Mouse (Mus musculus) cerebellum, adult 2 months (tissue): ENCODE measurements around the gene Ergic1. TPM values are rescaled to one million over a fixed set of nuclear protein-coding genes. Genes with fewer than 3 reads are reported as not detected.

Source experiments
- DNase-seq, 2 experiments: peaks; one replicate each; pipeline ENCODE4 v3.0.0; 2021
- H3K27ac ChIP-seq: fragments of 200-500 bp; 2 replicates; pipeline ENCODE4 v1.5.1; 2012; ENCODE audit warnings: low read length, control low read depth, inconsistent platforms; ENCODE audit not compliant: insufficient read depth
- H3K27me3 ChIP-seq: fragments of 200-500 bp; 2 replicates; pipeline ENCODE4 v1.6.1; 2012; ENCODE audit warnings: inconsistent platforms, mild to moderate bottlenecking, low read length, moderate library complexity; ENCODE audit not compliant: control insufficient read depth, insufficient read depth
- H3K4me1 ChIP-seq: fragments of 200-500 bp; 2 replicates; pipeline ENCODE4 v1.6.1; 2011; ENCODE audit warnings: low read length; ENCODE audit not compliant: control insufficient read depth, insufficient read depth
- H3K4me3 ChIP-seq: fragments of 200-500 bp; replicated peaks from 2 replicates; pipeline ENCODE3; 2011; ENCODE audit warnings: mild to moderate bottlenecking, low read depth, low read length, control low read depth; ENCODE audit not compliant: insufficient read depth
- CTCF ChIP-seq: fragments of 200-500 bp; IDR thresholded peaks from 2 replicates; pipeline ENCODE4 v1.5.1; 2011; ENCODE audit warnings: low read depth, mild to moderate bottlenecking, control low read depth, low read length, moderate library complexity, borderline replicate concordance; ENCODE audit not compliant: insufficient read depth
- POLR2A ChIP-seq: fragments of 200-500 bp; IDR thresholded peaks from 2 replicates; pipeline ENCODE4 v1.6.1; 2011; ENCODE audit warnings: low read length, control low read depth, borderline replicate concordance; ENCODE audit not compliant: insufficient read depth
- WGBS: fragments of 180-500 bp; shearing (Covaris S2); methylation state at CpG from one replicate; pipeline ENCODE4 v1.1.7; 2018; 5-methylcytosine and 5-hydroxymethylcytosine counted together
- polyA plus RNA-seq: library from polyadenylated mRNA; depleted of rRNA; stranded (reverse); fragments of >200 nt; gene quantifications from 2 replicates; pipeline ENCODE4 v1.2.3, GENCODE M21; 2012

Ergic1 gene
- polyA plus RNA-seq, 1 experiment: 137 TPM

- WGBS: 14% methylated on average over 14 of the region's 14 CpGs
- Histone ChIP-seq H3K4me1 (peaks cover 26% of the 10 kb centered on the region), H3K4me3 (no peak overlapping the region), H3K27me3 (no peaks in the 10 kb centered on the region), H3K27ac (peak overlapping the region; percentile 98)
- peak; percentile 41; the same call in 1 of the 2 replicates for TF ChIP-seq CTCF
- no peak for TF ChIP-seq POLR2A
- peak; percentile 78 to 90 for DNase-seq
These were observed 89.4 kb downstream of the Ergic1 start for GRCm38 (mm10) chr17:26650451-26651363.

GRCm38 (mm10) chr17:26658854-26659572, 97.7 kb downstream of the Ergic1 start:
- peak; percentile 29 to 41 for DNase-seq
- TF ChIP-seq CTCF (no peak), POLR2A (no peak)
- no peak overlapping the region for H3K4me3 ChIP-seq
- H3K4me1 ChIP-seq: peaks cover 13% of the 10 kb centered on the region
- WGBS: 18% methylated on average over 21 of the region's 21 CpGs
- no peaks in the 10 kb centered on the region for H3K27me3 ChIP-seq
- 0 out of 2 replicates have a peak overlapping the region, but pooled peaks have one; percentile 16 for H3K27ac ChIP-seq

GRCm38 (mm10) chr17:26659573-26659915, 98.3 kb downstream of the Ergic1 start:
- TF ChIP-seq CTCF: no peak
- no peak for TF ChIP-seq POLR2A
- Histone ChIP-seq H3K4me3 (no peak overlapping the region), H3K4me1 (peaks cover 13% of the 10 kb centered on the region), H3K27me3 (no peaks in the 10 kb centered on the region), H3K27ac (0 out of 2 replicates have a peak overlapping the region, but pooled peaks have one; percentile 16)
- peak in 1 of 2 experiments; percentile 22 for DNase-seq
- WGBS: 29% methylated on average over 3 of the region's 3 CpGs

- Histone ChIP-seq H3K27me3 (no peaks in the 10 kb centered on the region), H3K4me3 (no peak overlapping the region), H3K27ac (no peak overlapping the region), H3K4me1 (peaks cover 13% of the 10 kb centered on the region)
- TF ChIP-seq POLR2A: no peak
- TF ChIP-seq CTCF: peak; percentile 83
- peak; percentile 90 to 92 for DNase-seq
- WGBS: 23% methylated on average over 20 of the region's 21 CpGs
These were observed 99.1 kb downstream of the Ergic1 start for GRCm38 (mm10) chr17:26660192-26660912.

GRCm38 (mm10) chr17:26662204-26662603, 100.9 kb downstream of the Ergic1 start:
- WGBS: 72% methylated on average over 5 of the region's 5 CpGs

GRCm38 (mm10) chr17:26662978-26663683, 101.8 kb downstream of the Ergic1 start, which contains the start of gene Atp6v0e:
Gene Atp6v0e, plus strand, starts transcription at chr17:26663231.
- WGBS: 1% methylated on average over 28 of the region's 28 CpGs
- Histone ChIP-seq H3K27me3 (no peaks in the 10 kb centered on the region), H3K27ac (peak within 1 kb of the TSS; percentile 46; the same call in 1 of the 2 replicates), H3K4me3 (peak within 1 kb of the TSS; percentile 98), H3K4me1 (peaks cover 13% of the 10 kb centered on the region)
- TF ChIP-seq POLR2A: peak; percentile 93; the same call in 1 of the 2 replicates
- peak; percentile 90 for TF ChIP-seq CTCF
- peak; percentile 95 for DNase-seq

More at GRCm38 (mm10) chr17:26662204-26662603, 100.9 kb downstream of the Ergic1 start:
- Histone ChIP-seq H3K27me3 (no peaks in the 10 kb centered on the region), H3K27ac (no peak overlapping the region), H3K4me3 (no peak overlapping the region), H3K4me1 (peaks cover 13% of the 10 kb centered on the region)
- no peak for TF ChIP-seq POLR2A
- no peak for TF ChIP-seq CTCF
- peak in 1 of 2 experiments; percentile 18 for DNase-seq

- H3K4me1 ChIP-seq: no peaks in the 10 kb centered on the region; the same call in 1 of the 2 replicates
- H3K27me3 ChIP-seq: no peaks in the 10 kb centered on the region
- H3K27ac ChIP-seq: no peak overlapping the region
- WGBS: 68% methylated on average over 4 of the region's 4 CpGs
- H3K4me3 ChIP-seq: no peak overlapping the region
- DNase-seq: peak in 1 of 2 experiments; percentile 6
- TF ChIP-seq POLR2A (no peak), CTCF (no peak)
These were observed 104.3 kb downstream of the Ergic1 start for GRCm38 (mm10) chr17:26665600-26665999.
